Mouse (Mus musculus): ENCODE data around the gene Gpr135. TPM values are rescaled to one million over a fixed set of nuclear protein-coding genes. Genes with fewer than 3 reads are reported as not detected.

Gene Gpr135
- 0.25 and 0.58 TPM in 2 replicates for total RNA-seq (2017)

- peak; percentile 85 for ATAC-seq (ENCODE audit: extremely low read depth, insufficient number of reproducible peaks, low FRiP score, poor library complexity, severe bottlenecking)
These were observed at the start of gene Gpr135 for GRCm38 (mm10) chr12:72070327-72071269. Gene Gpr135 (minus strand): TSS chr12:72071125.

- ATAC-seq (ENCODE audit: extremely low read depth, insufficient number of reproducible peaks, low FRiP score, poor library complexity, severe bottlenecking) = no peak
These were observed 44.9 kb upstream of the Gpr135 start for GRCm38 (mm10) chr12:72115686-72116345.

- no peak for ATAC-seq (ENCODE audit: extremely low read depth, insufficient number of reproducible peaks, low FRiP score, poor library complexity, severe bottlenecking)
These were observed 44.2 kb upstream of the Gpr135 start for GRCm38 (mm10) chr12:72115126-72115525.

- ATAC-seq (ENCODE audit: extremely low read depth, insufficient number of reproducible peaks, low FRiP score, poor library complexity, severe bottlenecking) = peak; percentile 61; the same call in 1 of the 2 replicates
These were observed 33.8 kb upstream of the Gpr135 start for GRCm38 (mm10) chr12:72104525-72105281.

GRCm38 (mm10) chr12:72104027-72104426 lies 33.1 kb upstream of the Gpr135 start:
- no peak for ATAC-seq (ENCODE audit: extremely low read depth, insufficient number of reproducible peaks, low FRiP score, poor library complexity, severe bottlenecking)

- no peak for ATAC-seq (ENCODE audit: extremely low read depth, insufficient number of reproducible peaks, low FRiP score, poor library complexity, severe bottlenecking)
These were observed 31.9 kb upstream of the Gpr135 start for GRCm38 (mm10) chr12:72102776-72103175.

- ATAC-seq (ENCODE audit: extremely low read depth, insufficient number of reproducible peaks, low FRiP score, poor library complexity, severe bottlenecking) = no peak
These were observed 26.0 kb upstream of the Gpr135 start for GRCm38 (mm10) chr12:72096966-72097365.

- ATAC-seq (ENCODE audit: extremely low read depth, insufficient number of reproducible peaks, low FRiP score, poor library complexity, severe bottlenecking) = no peak
These were observed 18.9 kb upstream of the Gpr135 start for GRCm38 (mm10) chr12:72089802-72090201.

GRCm38 (mm10) chr12:72086166-72086825 lies 15.4 kb upstream of the Gpr135 start:
- no peak for ATAC-seq (ENCODE audit: extremely low read depth, insufficient number of reproducible peaks, low FRiP score, poor library complexity, severe bottlenecking)

- ATAC-seq (ENCODE audit: extremely low read depth, insufficient number of reproducible peaks, low FRiP score, poor library complexity, severe bottlenecking) = peak; percentile 92
These were observed 14.6 kb upstream of the Gpr135 start, which contains the start of the genes L3hypdh and Jkamp for GRCm38 (mm10) chr12:72085329-72086165. Gene L3hypdh (minus strand): TSS chr12:72085439. Gene Jkamp (plus strand): TSS chr12:72085589.

GRCm38 (mm10) chr12:72085024-72085328 lies 14.1 kb upstream of the Gpr135 start:
- no peak for ATAC-seq (ENCODE audit: extremely low read depth, insufficient number of reproducible peaks, low FRiP score, poor library complexity, severe bottlenecking)

- no peak for ATAC-seq (ENCODE audit: extremely low read depth, insufficient number of reproducible peaks, low FRiP score, poor library complexity, severe bottlenecking)
These were observed 13.5 kb upstream of the Gpr135 start for GRCm38 (mm10) chr12:72084261-72085023.

- no peak for ATAC-seq (ENCODE audit: extremely low read depth, insufficient number of reproducible peaks, low FRiP score, poor library complexity, severe bottlenecking)
These were observed 12.3 kb upstream of the Gpr135 start for GRCm38 (mm10) chr12:72083265-72083664.

GRCm38 (mm10) chr12:72082370-72082769 lies 11.4 kb upstream of the Gpr135 start:
- no peak for ATAC-seq (ENCODE audit: extremely low read depth, insufficient number of reproducible peaks, low FRiP score, poor library complexity, severe bottlenecking)

- no peak for ATAC-seq (ENCODE audit: extremely low read depth, insufficient number of reproducible peaks, low FRiP score, poor library complexity, severe bottlenecking)
These were observed 11.0 kb upstream of the Gpr135 start for GRCm38 (mm10) chr12:72081961-72082360.

- no peak for ATAC-seq (ENCODE audit: extremely low read depth, insufficient number of reproducible peaks, low FRiP score, poor library complexity, severe bottlenecking)
These were observed 7.3 kb upstream of the Gpr135 start for GRCm38 (mm10) chr12:72078248-72078647.

GRCm38 (mm10) chr12:72069626-72070326 lies 1.1 kb downstream of the Gpr135 start:
- ATAC-seq (ENCODE audit: extremely low read depth, insufficient number of reproducible peaks, low FRiP score, poor library complexity, severe bottlenecking) = peak; percentile 9; the same call in 1 of the 2 replicates
